Mouse (Mus musculus) heart, postnatal 0 days (tissue): Measurements from ENCODE around the gene M6pr.

ENCODE experiments used
- CTCF ChIP-seq: IDR thresholded peaks from 2 replicates; pipeline ENCODE4 v1.5.1; 2016; ENCODE audit warnings: antibody characterized with exemption, control low read depth, low read depth
- EP300 ChIP-seq: IDR thresholded peaks from 2 replicates; pipeline ENCODE4 v1.6.1; 2016; ENCODE audit warnings: antibody characterized with exemption, low read depth

- no peak for TF ChIP-seq CTCF
- no peak for TF ChIP-seq EP300
Measured at GRCm38 (mm10) chr6:122291735-122292134, 16.8 kb upstream of the M6pr start.
